Mouse (Mus musculus) brown adipose tissue, adult 24 weeks (tissue): ENCODE measurements around the gene Gjd2. TPM values are rescaled to one million over a fixed set of nuclear protein-coding genes. Genes with fewer than 3 reads are reported as not detected.

ENCODE experiments used
- H3K27ac ChIP-seq: fragments of 200-500 bp; replicated peaks from 2 replicates; pipeline ENCODE4 v1.5.1; 2012; ENCODE audit warnings: low read depth, mild to moderate bottlenecking, low read length
- H3K4me1 ChIP-seq: fragments of 200-500 bp; 2 replicates; pipeline ENCODE4 v1.6.1; 2012; ENCODE audit warnings: low read length, mixed read lengths; ENCODE audit not compliant: control insufficient read depth, insufficient read depth, insufficient read length
- H3K4me3 ChIP-seq: fragments of 200-500 bp; 2 replicates; pipeline ENCODE4 v1.5.1; 2012; ENCODE audit warnings: low read depth, mild to moderate bottlenecking, low read length, moderate library complexity; ENCODE audit not compliant: insufficient read depth
- polyA plus RNA-seq: library from polyadenylated mRNA; stranded (reverse); fragments of >200 nt; gene quantifications from 2 replicates; pipeline ENCODE4 v1.2.4, GENCODE M21; 2012; ENCODE audit not compliant: missing spikeins, insufficient read depth, insufficient read length

Gene Gjd2
- polyA plus RNA-seq, 1 experiment = not detected

DNA sequence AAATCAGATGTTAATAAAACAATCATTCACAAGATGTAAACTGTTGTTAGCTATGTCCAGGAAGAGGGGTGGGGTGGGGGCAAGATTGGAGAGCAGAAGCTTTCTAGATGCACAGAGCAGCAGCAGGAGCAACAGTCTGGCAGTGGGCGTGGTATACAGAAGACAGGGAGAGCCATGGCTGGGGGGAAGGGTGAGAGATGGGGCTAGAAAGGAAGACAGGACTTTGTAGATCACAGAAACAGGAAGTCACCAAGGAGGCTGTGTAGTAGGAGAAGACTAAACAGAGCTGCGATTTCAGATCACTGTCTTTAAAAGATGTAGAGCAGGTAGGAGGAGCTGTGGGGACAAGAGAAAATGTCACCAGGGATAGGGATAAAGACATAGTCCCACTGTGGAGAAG is 18.8 kb upstream of the Gjd2 start:
- H3K27ac ChIP-seq = no peak overlapping the region
- no peaks in the 10 kb centered on the region for H3K4me1 ChIP-seq

DNA sequence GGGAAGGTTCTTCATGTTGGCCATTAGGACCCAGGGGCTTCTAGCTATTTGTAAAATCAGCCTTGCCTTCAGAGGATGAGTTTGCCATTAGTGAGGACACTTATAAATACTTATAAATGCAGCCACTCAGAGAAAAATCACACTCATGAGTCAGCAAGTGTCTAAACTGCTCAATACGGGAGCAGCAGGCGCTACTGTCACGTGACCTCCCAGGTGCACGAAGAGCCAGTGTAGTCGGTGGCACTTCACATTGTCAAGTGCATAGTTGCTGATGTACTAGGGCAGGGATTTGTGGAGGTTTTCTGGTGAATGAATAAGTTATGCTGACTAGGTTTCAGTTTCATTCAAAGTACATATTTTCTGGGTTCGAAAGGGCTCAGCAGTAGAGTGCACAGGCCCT is 10.0 kb upstream of the Gjd2 start:
- H3K4me3 ChIP-seq = no peak overlapping the region
- H3K27ac ChIP-seq = no peak overlapping the region
- no peaks in the 10 kb centered on the region for H3K4me1 ChIP-seq

More for the DNA sequence above, 18.8 kb upstream of the Gjd2 start:
- H3K4me3 ChIP-seq = no peak overlapping the region

DNA sequence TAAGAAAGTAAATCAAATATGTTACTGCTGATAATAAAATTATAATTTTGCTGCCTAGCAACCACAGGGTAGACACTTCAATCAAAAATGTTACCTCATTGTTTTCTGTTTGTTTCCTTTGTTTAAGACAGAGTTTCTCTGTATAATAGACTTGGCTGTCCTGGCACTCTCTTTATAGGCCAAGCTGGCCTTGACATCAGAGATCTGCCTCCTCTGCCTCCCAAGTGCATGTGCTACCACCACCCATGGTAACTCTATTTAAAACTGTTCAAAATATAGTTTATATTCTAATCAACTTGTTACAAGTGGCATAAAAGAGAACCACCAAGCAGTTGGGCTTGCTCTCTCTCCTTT is 6.8 kb upstream of the Gjd2 start:
- no peak overlapping the region for H3K4me3 ChIP-seq
- H3K4me1 ChIP-seq = no peaks in the 10 kb centered on the region
- H3K27ac ChIP-seq = no peak overlapping the region

DNA sequence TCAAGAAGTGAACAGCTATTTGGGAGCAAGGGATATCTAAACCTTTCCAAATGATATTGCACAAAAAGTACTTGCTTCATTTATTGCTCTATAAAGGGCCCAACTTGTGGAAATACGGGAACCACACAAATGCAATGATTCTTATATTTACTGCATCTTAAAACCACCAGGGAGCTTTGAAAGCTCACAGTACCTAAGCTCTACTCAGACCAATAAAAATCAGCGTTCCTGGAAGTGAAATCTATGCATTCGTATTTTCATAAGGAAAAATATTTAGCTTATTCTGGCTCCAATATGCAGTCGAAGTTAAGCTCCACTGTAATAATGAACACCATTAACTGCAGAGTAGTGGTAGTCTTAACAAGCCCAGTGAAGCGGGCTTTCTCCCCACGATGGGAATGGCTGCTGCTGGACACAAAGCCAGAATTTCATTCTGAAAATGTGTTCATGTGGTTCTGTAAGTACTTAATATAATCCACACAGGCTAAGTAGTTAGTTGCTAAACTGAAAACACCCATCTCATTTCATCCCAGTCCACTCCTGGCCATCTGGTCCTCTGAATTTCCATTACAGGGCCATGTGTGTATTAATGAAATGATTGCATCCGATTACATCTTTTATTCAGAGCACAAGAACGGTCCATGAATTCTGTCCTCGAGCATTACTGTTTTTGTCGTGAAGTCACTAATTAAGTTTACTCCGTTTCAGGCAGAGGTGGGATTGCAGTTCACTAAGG is 6.2 kb upstream of the Gjd2 start:
- H3K4me1 ChIP-seq = no peaks in the 10 kb centered on the region
- no peak overlapping the region for H3K4me3 ChIP-seq
- no peak overlapping the region for H3K27ac ChIP-seq

DNA sequence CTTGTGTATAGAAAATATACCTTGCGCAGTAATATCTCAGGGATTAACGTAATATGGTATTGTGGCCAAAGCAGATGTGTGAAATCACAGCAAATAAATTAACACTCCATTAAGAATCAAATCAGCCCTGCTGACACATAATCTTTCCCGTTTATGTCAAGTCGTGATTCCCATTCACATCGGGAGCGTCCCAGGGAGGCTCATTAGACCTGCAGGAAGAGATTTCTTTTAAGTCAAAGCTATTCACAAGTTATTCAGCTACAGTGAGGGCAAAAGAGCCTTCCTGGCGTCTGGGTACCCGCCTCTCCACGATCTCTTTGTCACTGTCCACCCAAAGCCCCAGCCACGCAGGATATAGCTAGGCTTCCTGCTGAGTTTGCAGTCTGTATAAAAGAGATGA is 4.7 kb upstream of the Gjd2 start:
- H3K4me3 ChIP-seq = no peak overlapping the region
- no peaks in the 10 kb centered on the region for H3K4me1 ChIP-seq
- H3K27ac ChIP-seq = no peak overlapping the region

DNA sequence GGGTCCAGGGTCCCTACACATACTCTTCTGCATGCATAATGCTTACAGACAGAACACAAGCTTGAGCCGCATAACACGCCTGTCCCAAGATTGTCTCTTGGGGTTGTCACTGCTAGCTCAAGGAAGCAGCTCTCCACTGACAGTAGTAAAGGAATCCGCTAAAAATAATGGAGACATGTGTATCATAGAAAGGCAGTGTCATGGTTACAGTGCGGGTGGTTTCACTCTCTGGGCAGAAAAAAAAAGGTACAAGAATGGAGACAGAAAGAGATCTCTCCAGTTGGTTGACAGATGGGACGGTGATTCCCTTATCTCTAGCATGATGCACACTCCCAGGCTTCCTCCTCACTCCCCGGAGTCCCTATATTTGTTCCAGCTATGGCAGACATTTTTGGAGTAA is 1.4 kb upstream of the Gjd2 start:
- Histone ChIP-seq H3K4me1 (no peaks in the 10 kb centered on the region), H3K27ac (no peak overlapping the region), H3K4me3 (no peak overlapping the region)

DNA sequence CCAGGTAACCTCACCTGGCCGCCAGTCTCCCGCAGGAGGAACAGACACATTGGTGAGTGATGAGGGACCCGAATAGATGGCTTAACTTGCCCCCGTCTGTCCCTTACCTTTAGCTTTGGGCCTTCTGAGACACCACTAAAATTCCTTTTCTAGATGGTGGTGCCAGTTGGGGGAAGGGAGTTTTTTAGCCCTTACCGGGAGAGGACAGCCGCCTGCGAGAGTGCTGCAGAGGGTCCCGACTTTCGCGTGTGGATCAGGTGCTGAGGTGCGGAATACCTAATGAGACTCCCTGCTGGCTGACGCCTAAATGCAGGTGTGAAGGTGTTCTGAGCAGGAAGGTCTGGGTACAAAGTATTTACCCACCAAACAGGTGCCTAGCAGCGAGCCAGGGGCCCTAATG is 427 bp upstream of the Gjd2 start:
- Histone ChIP-seq H3K27ac (no peak overlapping the region), H3K4me3 (no peak overlapping the region)

DNA sequence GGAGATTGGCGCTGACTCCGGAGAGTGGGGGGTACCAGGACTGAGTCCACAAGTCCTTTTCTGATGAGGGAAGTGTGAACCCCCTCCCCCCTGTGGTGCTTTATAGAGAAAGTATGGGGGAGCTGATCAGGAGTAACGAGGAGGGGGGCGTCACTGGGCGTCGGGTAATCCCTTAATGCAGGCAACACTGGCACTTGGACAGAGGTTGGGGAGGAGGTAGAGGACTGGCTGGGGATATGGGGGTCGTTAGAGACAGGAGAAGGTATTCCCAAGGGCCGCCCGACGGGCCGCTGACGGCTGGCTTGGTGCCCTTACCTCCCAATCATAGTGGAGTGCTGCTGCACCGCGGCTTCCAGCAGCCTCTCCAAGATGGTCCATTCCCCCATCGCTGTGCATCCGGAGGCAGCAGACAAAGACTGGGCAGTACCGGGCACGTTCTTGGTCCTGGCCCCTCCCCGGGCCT is 639 bp downstream of the Gjd2 start:
- no peak overlapping the region for H3K4me3 ChIP-seq
- no peak overlapping the region for H3K27ac ChIP-seq
- H3K4me1 ChIP-seq = no peaks in the 10 kb centered on the region

More for the DNA sequence above, 427 bp upstream of the Gjd2 start:
- no peaks in the 10 kb centered on the region for H3K4me1 ChIP-seq

DNA sequence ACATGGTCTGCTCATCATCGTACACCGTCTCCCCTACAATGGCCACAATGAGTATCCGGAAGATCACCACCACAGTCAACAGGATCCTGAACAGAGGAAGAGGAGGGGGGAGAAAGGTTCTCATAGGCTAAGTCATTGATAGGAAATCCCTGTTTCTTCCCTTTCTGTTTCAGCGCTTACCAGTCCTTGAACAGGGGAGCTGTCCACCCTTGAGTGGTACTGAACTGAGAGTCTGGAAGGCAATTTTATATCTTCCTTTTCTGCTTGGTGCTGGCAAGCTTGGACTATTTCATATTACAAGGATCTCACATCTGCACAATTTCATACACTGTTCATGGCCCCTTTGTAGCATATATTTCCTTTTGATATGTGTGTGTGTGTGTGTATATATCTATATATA is 1.6 kb downstream of the Gjd2 start:
- H3K27ac ChIP-seq = no peak overlapping the region
- no peak overlapping the region for H3K4me3 ChIP-seq
- no peaks in the 10 kb centered on the region for H3K4me1 ChIP-seq

DNA sequence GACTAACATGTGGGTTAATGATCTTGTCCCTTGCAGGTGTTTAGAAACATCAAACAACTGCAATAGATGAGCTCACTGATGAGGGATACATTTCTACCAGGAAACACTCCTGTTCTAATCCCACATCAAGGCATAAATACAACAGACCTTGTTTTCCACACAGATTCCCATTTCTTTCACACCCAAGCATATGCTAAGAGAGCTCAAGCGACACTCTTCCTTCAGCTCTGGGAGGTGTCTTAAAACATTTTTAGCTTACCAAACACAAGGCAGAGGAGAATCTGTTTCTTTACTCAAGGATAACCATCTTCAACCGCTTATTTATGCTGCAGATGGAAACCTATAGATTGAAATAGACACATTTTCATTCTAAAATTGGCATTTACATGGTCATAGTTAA is 5.1 kb downstream of the Gjd2 start:
- no peaks in the 10 kb centered on the region for H3K4me1 ChIP-seq
- no peak overlapping the region for H3K27ac ChIP-seq
- H3K4me3 ChIP-seq = no peak overlapping the region

DNA sequence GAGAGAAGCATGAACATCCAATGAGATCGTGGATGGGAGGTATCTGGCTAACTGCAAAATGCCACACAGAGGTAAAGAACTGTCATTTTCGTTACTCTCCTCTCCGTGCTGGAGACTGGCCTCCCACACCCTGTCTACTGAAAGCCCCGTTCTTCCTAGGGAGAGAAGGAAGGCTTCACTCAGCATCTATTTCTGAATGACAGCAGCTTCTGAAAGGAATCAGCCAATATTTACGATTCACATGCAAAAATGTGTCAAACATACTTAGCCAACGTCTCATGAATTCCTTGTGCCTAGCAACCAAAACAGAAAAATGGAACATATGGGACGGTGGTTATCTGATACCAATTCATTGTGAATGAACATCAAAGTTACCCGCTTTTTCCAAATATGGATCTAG is 15.9 kb downstream of the Gjd2 start:
- H3K27ac ChIP-seq = no peak overlapping the region
- H3K4me3 ChIP-seq = no peak overlapping the region
- H3K4me1 ChIP-seq = no peaks in the 10 kb centered on the region

DNA sequence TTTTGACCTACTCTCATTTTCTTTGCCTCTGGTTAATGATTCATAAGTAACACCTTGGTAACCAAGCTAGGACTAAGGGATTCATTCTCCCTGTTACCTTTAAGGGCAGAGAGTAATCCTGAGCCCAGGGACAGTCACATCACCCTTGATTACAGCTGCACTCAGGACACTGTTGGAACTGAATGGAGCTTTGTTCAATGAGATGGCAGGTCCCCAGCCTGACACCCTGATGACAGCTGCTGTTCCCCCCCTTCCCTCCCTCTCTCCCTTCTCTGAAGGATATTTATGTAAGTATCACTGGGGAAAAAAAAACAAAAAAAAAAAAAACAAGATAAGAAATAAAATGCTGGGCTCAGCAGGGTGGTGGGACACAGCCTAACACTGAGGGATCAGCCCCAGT is 16.5 kb downstream of the Gjd2 start:
- Histone ChIP-seq H3K4me3 (no peak overlapping the region), H3K4me1 (no peaks in the 10 kb centered on the region), H3K27ac (no peak overlapping the region)

DNA sequence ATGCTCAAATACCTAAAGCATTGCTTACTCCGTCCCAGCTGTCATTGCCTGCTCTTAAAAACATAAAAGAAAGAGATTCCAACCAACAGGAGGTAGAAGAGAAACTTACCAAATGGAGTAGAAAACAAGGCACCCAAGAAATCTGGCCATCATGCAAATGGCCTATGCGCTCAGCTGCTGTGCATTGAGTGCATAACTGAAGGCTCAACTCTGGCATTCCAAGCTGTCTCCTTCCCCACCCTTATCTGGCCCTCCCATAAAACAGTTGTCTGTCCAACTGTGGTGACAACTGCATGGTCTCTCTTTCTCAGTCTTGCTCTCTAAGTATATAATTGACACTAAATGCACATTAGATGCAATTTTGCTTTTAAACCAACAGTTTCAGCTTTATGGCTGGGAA is 28.5 kb downstream of the Gjd2 start:
- Histone ChIP-seq H3K4me1 (no peaks in the 10 kb centered on the region), H3K27ac (no peak overlapping the region), H3K4me3 (no peak overlapping the region)

DNA sequence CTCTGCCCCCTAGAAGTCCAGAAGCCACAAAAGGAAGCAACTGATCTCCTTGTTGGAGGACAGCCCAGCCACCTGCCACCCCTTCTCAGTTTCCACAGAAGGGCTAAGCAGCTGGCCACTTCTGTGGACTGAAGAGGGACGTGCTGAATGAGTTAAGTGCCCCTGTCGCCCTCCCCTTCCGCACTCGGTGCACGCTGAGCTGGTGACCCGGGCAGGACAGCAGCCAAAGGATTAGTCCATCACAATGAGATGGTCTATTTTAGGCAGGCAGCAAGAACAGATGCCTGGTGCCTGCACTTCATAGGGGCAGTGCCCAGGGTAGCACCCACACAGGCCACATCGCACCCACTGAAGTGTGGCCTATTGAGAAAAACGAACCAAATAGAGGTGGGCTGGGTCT is 32.8 kb downstream of the Gjd2 start:
- Histone ChIP-seq H3K4me3 (no peak overlapping the region), H3K27ac (no peak overlapping the region), H3K4me1 (no peaks in the 10 kb centered on the region)

DNA sequence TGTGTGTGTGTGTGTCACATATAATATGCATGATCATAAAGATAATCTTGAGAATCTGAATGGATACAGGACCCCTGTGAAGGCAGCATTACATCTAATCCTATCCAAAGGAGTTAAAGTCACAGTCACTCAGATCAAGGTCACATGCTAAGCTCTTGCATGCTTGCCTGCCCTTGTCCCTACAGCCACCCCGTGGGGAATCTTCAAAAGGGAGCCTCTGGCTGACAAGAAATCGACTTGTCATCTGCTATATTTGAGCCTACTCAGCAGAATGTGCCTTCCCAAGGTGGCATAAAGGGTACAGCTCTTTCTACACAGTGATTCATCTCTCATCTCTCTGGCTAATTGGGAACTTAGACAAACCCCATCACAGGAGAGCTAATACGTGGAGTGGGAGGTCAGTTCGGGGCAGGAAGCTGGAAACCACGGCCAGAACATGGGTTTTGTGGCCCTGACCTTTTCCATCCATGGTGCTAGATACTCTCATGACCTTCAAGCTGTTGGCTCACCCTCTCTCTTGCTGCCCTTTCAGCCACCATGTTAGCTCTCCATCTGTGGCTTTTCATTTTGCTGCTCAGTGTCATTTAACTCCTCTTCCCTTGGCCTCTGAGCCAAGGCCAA is 35.2 kb downstream of the Gjd2 start:
- H3K4me3 ChIP-seq = no peak overlapping the region
- no peaks in the 10 kb centered on the region for H3K4me1 ChIP-seq
- no peak overlapping the region for H3K27ac ChIP-seq

DNA sequence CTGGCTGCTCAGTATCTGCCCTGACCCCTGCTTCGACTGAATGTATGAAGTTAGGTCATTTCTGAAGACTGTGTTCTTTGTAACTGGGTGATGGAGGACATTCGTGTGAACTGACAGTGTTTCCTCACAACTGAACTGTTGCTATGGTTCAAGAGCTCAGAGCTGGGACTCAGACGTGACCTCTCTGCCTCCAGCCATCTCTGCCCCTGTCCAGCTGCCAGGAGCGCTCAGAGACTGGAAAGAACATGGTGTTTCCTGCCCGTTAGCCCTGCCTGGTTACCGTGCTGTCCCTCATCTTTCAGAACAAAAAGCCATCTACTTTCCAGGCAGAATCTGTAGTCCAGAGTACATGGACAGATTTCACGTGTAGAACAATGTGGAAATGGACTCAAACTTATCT is 39.5 kb downstream of the Gjd2 start:
- Histone ChIP-seq H3K4me3 (no peak overlapping the region), H3K4me1 (no peaks in the 10 kb centered on the region), H3K27ac (no peak overlapping the region)
